ENCODE assay signal across 8 mouse cellular contexts in the genomic region with DNA sequence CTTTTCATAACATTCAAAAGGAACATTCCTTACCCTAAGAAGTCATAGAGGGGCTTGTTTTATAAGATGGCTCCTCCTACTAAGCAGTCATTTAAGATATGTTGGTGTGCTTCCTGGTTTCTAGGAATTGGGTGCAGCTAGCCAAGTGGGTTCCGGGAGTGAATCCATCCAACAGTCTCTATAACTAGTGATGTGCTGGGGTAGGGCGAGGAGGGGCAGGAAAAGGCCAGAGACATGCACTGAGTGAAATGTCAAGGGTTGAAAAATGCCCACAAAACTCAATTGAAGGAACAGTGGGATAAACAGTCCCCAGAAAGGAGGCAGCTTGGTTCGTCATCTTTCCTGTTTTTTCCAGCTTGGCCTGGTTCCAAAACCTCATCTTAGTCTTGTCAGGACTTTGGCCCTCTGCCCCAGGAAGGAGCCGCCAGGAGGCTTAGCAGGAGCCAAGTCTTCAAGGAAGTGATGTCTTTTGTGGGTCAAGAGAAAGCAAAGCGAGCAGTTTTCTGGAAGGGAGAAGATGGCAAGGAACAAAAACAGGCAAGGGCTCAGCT. TPM values are rescaled to one million over a fixed set of nuclear protein-coding genes. Genes with fewer than 3 reads are reported as not detected.
A peak's percentile ranks its signal among the peaks of the same experiment; 100 is the strongest.
DNase-seq lines count a peak whose midpoint lies in the region; ATAC-seq and TF ChIP-seq lines count a peak whose summit lies in the region.

No protein-coding gene starts in this region.

- peak overlapping the region; percentile 84 for H3K27ac ChIP-seq in liver, adult 2 months (replicated peaks; ENCODE audit: insufficient read depth, low read depth, low read length)

- ATAC-seq in inflammation-experienced regulatory T-cells, adult 6 months: no peak

- no peaks in the 10 kb centered on the region for H3K36me3 ChIP-seq in liver, adult 2 months (ENCODE audit: control insufficient read depth, insufficient read depth, low read length)

- H3K79me2 ChIP-seq in liver, adult 2 months (ENCODE audit: control insufficient read depth, insufficient read depth, low read length): no peaks in the 10 kb centered on the region

- no peak for TF ChIP-seq CTCF in liver, adult 2 months (IDR thresholded peaks at IDR 0.05; ENCODE audit: low read depth, low read length)

- no peak overlapping the region for H3K9ac ChIP-seq in liver, adult 2 months (ENCODE audit: low read depth, low read length)

- 68% methylated on average over 5 of the region's 5 CpGs for WGBS in liver, adult 2 months

- peak; percentile 44 to 60 for DNase-seq in left cerebral cortex, adult 18-20 months (ENCODE audit: low spot score in 2 of 2)
- no peak for DNase-seq in left cerebral cortex, adult 11 months (ENCODE audit: low spot score)
- peak; percentile 93 to 95 for DNase-seq in cerebellum, postnatal 10 days
- peak; percentile 99 for DNase-seq in heart, adult 11 months
- DNase-seq in kidney, adult 9 months: peak; percentile 96
- DNase-seq in liver, adult 2 months (ENCODE audit: extremely low read depth, low read depth, low spot score): peak; percentile 58
- peak; percentile 38 for DNase-seq in right cerebral cortex, postnatal 25 days

- H3K4me3 ChIP-seq in liver, adult 2 months (ENCODE audit: insufficient read depth, low read depth, low read length): no peak overlapping the region

- TF ChIP-seq POLR2A in liver, adult 2 months (IDR thresholded peaks at IDR 0.05; ENCODE audit: extremely low read depth, insufficient read depth, low read length): no peak

- H3K4me1 ChIP-seq in liver, adult 2 months (ENCODE audit: control insufficient read depth, insufficient read depth, low read length): peaks cover 6% of the 10 kb centered on the region

- H3K27me3 ChIP-seq in liver, adult 2 months (ENCODE audit: control insufficient read depth, insufficient read depth, low read length): no peaks in the 10 kb centered on the region

RNA-seq across cellular contexts. Expression of a gene that starts 24.0 kb away (rescaled TPM):
- total RNA-seq in left cerebral cortex, adult 18-20 months (2021): 10 to 100 TPM; 75.2 to 78.7 TPM
- 20.1 and 26.1 TPM in 2 replicates for total RNA-seq in liver, adult 2 months (2014; rRNA removed)
- 6.0 and 6.2 TPM in 2 replicates for polyA plus RNA-seq in liver, adult 2 months (2012; rRNA removed)
- 10 to 100 TPM; 84.6 to 91.2 (median 89.9) TPM for polyA plus RNA-seq in inflammation-experienced regulatory T-cells, adult 6 months (2017; shearing (Covaris generic))
